Mouse (Mus musculus) mature B cell (primary cell): Measurements from ENCODE around the gene Mon2.

Experiments
- in situ Hi-C: fragments of 300-500 bp; cut with MboI; formaldehyde crosslinking; loops from 2 replicates; pipeline ENCODE4 v1.14.3; 2019

The Mon2 gene

DNA sequence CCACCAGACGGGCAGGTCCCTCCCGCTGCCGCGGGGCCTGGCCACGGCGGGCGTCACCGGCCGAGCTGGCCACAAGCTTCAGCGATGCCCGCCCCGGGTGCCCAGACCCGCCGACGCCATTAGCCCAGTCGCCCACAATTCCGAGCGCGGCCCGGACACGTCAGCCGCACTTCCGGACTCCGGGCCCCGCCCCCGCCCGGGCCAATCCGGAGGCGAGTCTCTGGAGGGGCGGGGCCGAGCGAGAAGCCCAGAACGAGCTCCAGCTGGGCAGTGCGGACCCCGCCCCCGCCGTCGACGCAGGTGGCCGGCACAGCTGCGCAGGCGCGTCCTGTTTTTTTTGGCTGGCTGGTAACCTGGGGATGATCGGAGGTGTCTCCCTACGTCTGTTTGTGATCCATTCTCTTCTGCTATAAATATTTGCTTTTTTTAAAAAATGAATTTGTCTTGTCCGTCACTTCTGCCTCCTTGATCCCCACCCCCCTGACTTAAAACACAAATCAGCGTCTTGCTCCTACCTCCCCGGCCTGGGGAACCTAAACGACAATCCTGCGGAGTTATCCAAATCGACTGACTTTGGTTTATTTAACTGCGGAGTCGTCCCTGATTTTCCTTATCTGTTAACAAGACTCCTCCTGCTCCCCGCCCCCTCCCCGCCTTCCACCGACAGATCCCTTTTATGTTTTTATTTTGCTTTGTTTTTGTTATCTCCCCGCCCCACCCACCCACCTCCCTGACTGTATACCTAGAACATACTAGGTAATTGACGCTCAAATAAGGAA lies at the start of gene Mon2:
TSS of gene Mon2 (minus strand) at position 261 of the 779 bp plus-strand sequence.
- in situ Hi-C loops, result no loop called here

GRCm38 (mm10) chr10:123120666-123121392 lies 44.5 kb upstream of the Mon2 start:
- in situ Hi-C loops, result no loop called here

GRCm38 (mm10) chr10:123116861-123117260 lies 40.6 kb upstream of the Mon2 start:
- in situ Hi-C loops, result no loop called here

DNA sequence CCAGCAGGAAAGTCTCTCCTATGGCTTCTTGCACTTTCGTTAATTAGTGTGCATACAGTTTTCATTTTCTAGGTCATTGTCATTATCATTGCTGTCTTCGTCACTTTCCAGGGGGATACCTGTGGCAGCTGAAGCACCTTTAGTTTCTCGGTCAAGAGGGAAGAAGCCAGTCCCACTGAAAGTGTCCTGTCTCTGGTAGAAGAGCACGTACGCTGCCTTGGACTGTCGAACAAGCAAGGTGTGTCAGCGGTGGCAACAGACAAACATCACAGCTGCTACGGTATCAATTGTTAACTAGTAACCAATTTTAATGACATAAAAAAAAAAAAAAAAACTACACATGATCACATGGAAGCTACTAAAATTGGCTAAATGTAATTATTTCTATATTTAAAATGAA lies 37.2 kb upstream of the Mon2 start:
- in situ Hi-C loops, result no loop called here

DNA sequence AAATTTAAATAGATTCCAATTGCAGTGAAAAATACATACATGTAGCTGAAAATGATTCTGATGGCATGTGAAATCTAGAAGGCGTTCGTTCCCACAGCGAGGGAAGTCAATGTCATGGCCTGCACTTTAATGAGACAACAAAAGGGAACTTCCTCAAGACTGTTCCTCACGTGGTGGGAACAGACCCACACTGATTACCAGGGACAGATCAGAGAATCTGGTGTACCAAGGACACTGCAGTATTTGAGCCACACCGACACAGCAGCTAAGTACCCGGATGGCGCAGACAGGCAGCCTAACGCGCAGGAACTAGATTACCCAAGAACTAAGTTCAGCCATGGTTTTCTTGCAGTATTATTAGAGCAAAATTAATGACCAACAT lies 36.5 kb upstream of the Mon2 start:
- in situ Hi-C loops, result no loop called here

DNA sequence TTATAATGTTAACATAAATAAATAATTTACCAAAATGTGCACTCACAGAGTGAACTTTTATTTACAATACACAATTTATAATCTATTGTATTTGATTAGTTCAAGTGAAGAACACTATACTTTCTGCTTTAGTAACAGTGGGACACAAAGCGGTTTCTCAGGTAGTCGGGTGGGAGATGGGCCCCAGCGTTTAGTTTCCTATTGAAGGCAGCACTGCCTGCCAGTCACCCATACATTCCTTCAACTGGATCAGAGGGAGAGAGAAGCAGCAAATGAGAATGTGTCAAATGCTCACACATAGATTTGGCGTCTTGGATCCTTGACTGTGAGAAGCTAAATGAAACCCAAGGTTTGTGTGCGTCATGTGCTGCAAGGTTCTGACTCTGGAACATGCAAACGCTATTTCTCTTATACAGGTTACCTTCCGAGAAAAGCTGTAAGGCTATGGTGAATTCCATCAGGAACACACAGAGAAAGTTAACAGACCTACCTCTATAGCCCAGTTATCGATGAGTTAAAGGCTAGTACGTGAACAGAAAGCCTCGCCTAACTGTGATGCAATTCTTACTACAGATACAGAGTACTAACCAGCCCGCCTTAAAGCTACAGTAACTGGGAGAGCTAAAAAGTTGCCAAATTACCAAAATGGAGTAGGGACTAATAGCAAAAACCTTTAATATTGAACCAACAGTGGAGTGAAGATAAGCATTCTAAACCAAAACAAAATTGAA lies 35.9 kb upstream of the Mon2 start:
- in situ Hi-C loops, result no loop called here

- in situ Hi-C loops, result no loop called here
Measured at GRCm38 (mm10) chr10:123110548-123110947, 34.2 kb upstream of the Mon2 start.

GRCm38 (mm10) chr10:123108527-123108926 lies 32.2 kb upstream of the Mon2 start:
- in situ Hi-C loops, result no loop called here

- in situ Hi-C loops, result no loop called here
Measured at GRCm38 (mm10) chr10:123108121-123108520, 31.8 kb upstream of the Mon2 start.

- in situ Hi-C loops, result no loop called here
Measured at GRCm38 (mm10) chr10:123101303-123101702, 25.0 kb upstream of the Mon2 start.

GRCm38 (mm10) chr10:123100584-123100983 lies 24.3 kb upstream of the Mon2 start:
- in situ Hi-C loops, result no loop called here

DNA sequence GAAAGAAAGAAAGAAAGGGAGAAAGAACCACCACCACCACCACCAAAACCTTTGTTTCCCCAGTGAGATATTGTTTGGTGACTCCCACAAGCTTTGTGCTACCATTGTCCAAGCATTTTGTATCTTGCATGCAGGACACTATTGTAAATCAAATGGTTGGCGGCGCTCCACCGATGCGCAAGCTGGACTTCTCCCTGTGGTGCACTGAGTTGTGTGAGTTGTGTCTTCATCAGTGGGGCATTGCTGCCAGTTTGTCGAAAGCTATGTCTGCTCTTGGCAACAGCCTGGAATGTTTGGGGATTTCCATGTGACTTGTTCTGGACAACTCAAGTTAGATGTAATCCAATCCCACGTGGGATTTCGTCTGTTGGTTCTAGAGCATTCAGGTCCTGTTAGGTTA lies 18.2 kb upstream of the Mon2 start:
- in situ Hi-C loops, result no loop called here

- in situ Hi-C loops, result no loop called here
Measured at GRCm38 (mm10) chr10:123092577-123092976, 16.3 kb upstream of the Mon2 start.

DNA sequence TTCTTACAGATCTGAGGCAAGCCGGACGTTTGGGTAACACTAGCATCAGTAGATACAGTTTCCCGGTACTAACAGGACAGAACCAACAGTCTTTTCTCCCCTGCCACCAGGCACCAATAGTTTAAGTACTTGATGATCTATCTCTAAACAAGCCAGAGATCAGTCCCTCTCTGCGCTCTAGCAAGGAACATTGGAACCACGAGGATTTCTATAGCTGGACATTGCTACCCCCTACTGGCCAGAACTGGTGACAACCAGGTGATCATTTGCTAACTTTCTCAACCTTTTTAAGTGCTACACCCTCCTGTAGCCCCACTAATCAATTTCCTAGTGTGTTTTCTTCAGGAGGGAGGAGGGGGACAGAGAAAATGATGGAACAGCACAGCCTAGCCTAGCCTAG lies 15.4 kb upstream of the Mon2 start:
- in situ Hi-C loops, result no loop called here

GRCm38 (mm10) chr10:123089425-123089930 lies 13.2 kb upstream of the Mon2 start:
- in situ Hi-C loops, result no loop called here

GRCm38 (mm10) chr10:123086847-123087246 lies 10.5 kb upstream of the Mon2 start:
- in situ Hi-C loops, result no loop called here

DNA sequence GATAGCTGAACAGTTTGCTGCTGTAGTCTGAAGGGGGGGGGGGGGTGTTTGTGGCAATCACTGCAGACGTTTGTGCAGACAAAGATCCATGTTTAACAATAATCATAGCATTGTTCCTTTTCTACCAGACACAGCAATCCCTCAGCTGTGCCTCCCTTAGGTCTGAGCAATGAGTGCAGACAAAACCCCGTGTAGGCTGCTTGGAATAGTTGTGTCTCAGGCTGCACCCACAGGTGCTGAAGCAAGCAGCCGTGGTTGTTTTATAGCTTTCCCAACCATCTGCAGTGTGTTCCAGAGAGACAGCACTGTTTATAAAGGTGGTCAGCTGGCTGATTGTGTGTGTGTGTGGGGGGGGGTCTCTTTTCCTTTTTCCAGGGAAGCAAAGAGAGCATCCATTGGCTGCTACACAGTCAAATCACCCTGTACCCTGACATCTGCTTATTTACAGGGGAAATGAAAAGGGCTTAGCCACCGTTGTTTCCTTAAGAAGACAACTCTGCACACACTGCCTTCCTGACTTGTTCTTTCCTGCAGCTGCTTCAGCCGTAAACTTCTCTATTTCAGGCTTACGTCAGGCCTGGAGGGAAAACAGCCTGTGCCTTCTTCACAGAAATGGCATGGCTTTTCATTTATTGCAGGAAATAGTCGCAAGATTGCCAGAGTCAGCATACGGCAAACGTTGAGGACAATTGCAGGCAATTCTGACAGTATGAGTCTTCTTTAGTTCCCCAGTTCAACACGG lies 8.8 kb upstream of the Mon2 start:
- in situ Hi-C loops, result no loop called here

DNA sequence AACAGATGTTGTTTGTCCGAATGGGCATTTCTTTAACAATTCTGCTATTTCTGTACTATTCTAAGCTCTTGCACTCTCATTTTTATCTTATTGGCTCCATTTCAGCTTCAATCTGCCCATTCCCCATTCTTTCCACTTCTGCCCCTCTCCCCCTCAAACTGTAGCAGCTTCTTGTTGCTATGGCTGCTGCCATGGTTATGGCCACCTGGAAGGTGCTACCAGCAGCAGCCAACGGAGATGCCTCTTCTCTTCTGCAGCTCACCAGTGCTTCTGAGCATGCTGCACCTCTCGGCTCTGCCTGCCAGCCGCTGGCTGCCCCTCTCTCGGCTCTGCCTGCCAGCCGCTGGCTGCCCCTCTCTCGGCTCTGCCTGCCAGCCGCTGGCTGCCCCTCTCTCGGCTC lies 8.0 kb upstream of the Mon2 start:
- in situ Hi-C loops, result no loop called here

GRCm38 (mm10) chr10:123075751-123076242 lies 508 bp downstream of the Mon2 start:
- in situ Hi-C loops, result no loop called here

DNA sequence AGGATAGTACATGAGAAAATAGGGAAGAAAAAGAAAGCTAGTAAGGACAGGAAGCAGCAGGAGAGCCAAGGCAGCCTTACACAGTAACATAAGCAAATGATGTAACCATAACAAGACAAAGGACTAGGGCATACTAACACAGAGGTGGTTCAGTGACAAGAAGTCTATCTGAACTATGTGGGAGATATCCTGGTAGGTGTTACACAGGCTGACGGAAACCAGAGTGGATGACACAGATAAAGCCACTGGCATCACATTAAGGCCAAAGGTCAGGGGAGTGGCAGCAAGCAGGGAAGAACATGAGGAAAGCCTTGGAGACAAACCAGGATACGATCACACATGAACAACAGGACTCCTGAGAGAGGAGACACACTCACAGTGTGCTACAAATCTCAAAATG lies 4.3 kb downstream of the Mon2 start:
- in situ Hi-C loops, result no loop called here

- in situ Hi-C loops, result no loop called here
Measured at GRCm38 (mm10) chr10:123063021-123063420, 13.3 kb downstream of the Mon2 start.

DNA sequence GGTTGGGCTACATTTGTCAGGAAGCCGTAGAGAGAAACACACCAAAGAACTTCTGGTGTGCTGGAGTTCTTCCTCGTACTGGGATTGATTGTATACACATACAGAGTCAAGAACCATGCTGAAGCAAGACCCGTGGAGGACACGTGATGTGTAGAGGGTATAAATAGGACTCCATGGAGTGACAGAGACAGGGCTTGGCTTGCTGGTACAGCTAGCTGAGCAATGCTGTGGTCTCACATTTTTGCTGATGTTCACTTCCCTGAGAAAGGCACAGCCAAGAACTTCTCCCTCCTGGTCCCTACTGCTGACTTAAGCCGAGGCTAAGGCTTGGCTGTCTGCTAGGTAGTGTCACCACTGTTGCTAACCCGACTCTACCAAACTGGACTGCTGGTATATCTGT lies 15.5 kb downstream of the Mon2 start:
- in situ Hi-C loops, result no loop called here
